In genomic region chr11:100524987-100525630, GRCm38 (mm10) we compare ENCODE assay signal across 8 mouse cellular contexts. TPM values are rescaled to one million over a fixed set of nuclear protein-coding genes. Genes with fewer than 3 reads are reported as not detected.
DNase-seq lines count a peak whose midpoint lies in the region; ATAC-seq and TF ChIP-seq lines count a peak whose summit lies in the region.

No protein-coding gene starts in this region.

- H3K36me3 ChIP-seq in liver, adult 2 months (ENCODE audit: control insufficient read depth, insufficient read depth, low read length), result peaks cover 23% of the 10 kb centered on the region
- H3K36me3 ChIP-seq in hindbrain, embryonic 11.5 days (ENCODE audit: control insufficient read depth, insufficient read depth, low read length), result peaks cover 16% of the 10 kb centered on the region
- peaks cover 42% of the 10 kb centered on the region for H3K36me3 ChIP-seq in lung, embryonic 14.5 days (ENCODE audit: insufficient read depth)
- peaks cover 28% of the 10 kb centered on the region for H3K36me3 ChIP-seq in stomach, embryonic 15.5 days

- TF ChIP-seq POLR2A in liver, adult 2 months (IDR thresholded peaks at IDR 0.05; ENCODE audit: extremely low read depth, insufficient read depth, low read length), result no peak

- peak overlapping the region; percentile 92 for H3K4me2 ChIP-seq in hindbrain, embryonic 11.5 days (replicated peaks; ENCODE audit: low read depth, low read length)
- H3K4me2 ChIP-seq in lung, embryonic 14.5 days, result peak overlapping the region; percentile 95
- peak overlapping the region; percentile 75 for H3K4me2 ChIP-seq in stomach, embryonic 15.5 days

- no peak for DNase-seq in liver, adult 2 months (ENCODE audit: extremely low read depth, low read depth, low spot score)
- no peak for DNase-seq in liver
- no peak for DNase-seq in hindbrain, embryonic 11.5 days (ENCODE audit: low spot score)
- peak; percentile 36 for DNase-seq in lung, embryonic 14.5 days
- no peak for DNase-seq in right cerebral cortex, adult 2 months (ENCODE audit: low spot score in 2 of 2)
- DNase-seq in spleen, postnatal 4 days (ENCODE audit: low spot score in 2 of 2), result no peak
- no peak for DNase-seq in cerebellum, adult 11-12 months

- H3K4me1 ChIP-seq in liver, adult 2 months (ENCODE audit: control insufficient read depth, insufficient read depth, low read length), result peaks cover 44% of the 10 kb centered on the region
- peaks cover 10% of the 10 kb centered on the region for H3K4me1 ChIP-seq in hindbrain, embryonic 11.5 days (replicated peaks; ENCODE audit: control insufficient read depth, insufficient read depth, low read length)
- peaks cover 16% of the 10 kb centered on the region; the same call in 1 of the 2 replicates for H3K4me1 ChIP-seq in lung, embryonic 14.5 days (ENCODE audit: insufficient read depth)
- H3K4me1 ChIP-seq in stomach, embryonic 15.5 days, result peaks cover 10% of the 10 kb centered on the region

- peak overlapping the region; percentile 9; the same call in 1 of the 2 replicates for H3K4me3 ChIP-seq in liver, adult 2 months (ENCODE audit: insufficient read depth, low read depth, low read length)
- H3K4me3 ChIP-seq in hindbrain, embryonic 11.5 days (ENCODE audit: low read depth, low read length), result peak overlapping the region; percentile 92
- peak overlapping the region; percentile 78 for H3K4me3 ChIP-seq in lung, embryonic 14.5 days (ENCODE audit: low read depth, low read length)
- H3K4me3 ChIP-seq in stomach, embryonic 15.5 days (replicated peaks), result peak overlapping the region; percentile 83

- peaks cover 20% of the 10 kb centered on the region; the same call in 1 of the 2 replicates for H3K79me2 ChIP-seq in liver, adult 2 months (ENCODE audit: control insufficient read depth, insufficient read depth, low read length)

- ATAC-seq in hindbrain, embryonic 11.5 days (ENCODE audit: low FRiP score), result no peak
- ATAC-seq in lung, embryonic 14.5 days (ENCODE audit: insufficient read depth), result no peak
- no peak for ATAC-seq in stomach, embryonic 15.5 days (ENCODE audit: insufficient read depth, low FRiP score, low read depth)

- H3K27me3 ChIP-seq in liver, adult 2 months (ENCODE audit: control insufficient read depth, insufficient read depth, low read length), result no peaks in the 10 kb centered on the region
- H3K27me3 ChIP-seq in hindbrain, embryonic 11.5 days (ENCODE audit: control insufficient read depth, insufficient read depth, low read length), result no peaks in the 10 kb centered on the region
- H3K27me3 ChIP-seq in lung, embryonic 14.5 days (ENCODE audit: insufficient read depth, low read length), result no peaks in the 10 kb centered on the region
- H3K27me3 ChIP-seq in stomach, embryonic 15.5 days (replicated peaks), result no peaks in the 10 kb centered on the region

- 0 out of 2 replicates have a peak overlapping the region, but pooled peaks have one; percentile 3 for H3K27ac ChIP-seq in liver, adult 2 months (replicated peaks; ENCODE audit: insufficient read depth, low read depth, low read length)
- H3K27ac ChIP-seq in hindbrain, embryonic 11.5 days (ENCODE audit: low read depth, low read length), result no peak overlapping the region
- H3K27ac ChIP-seq in lung, embryonic 14.5 days (ENCODE audit: low read depth), result peak overlapping the region; percentile 38
- peak overlapping the region; percentile 23 for H3K27ac ChIP-seq in stomach, embryonic 15.5 days

- no peaks in the 10 kb centered on the region for H3K9me3 ChIP-seq in hindbrain, embryonic 11.5 days (ENCODE audit: control insufficient read depth, low read length)
- H3K9me3 ChIP-seq in lung, embryonic 14.5 days (ENCODE audit: low read depth, low read length), result no peaks in the 10 kb centered on the region
- no peaks in the 10 kb centered on the region for H3K9me3 ChIP-seq in stomach, embryonic 15.5 days

- H3K9ac ChIP-seq in liver, adult 2 months (ENCODE audit: low read depth, low read length), result peak overlapping the region; percentile 44
- H3K9ac ChIP-seq in hindbrain, embryonic 11.5 days (ENCODE audit: low read depth, low read length), result peak overlapping the region; percentile 94
- peak overlapping the region; percentile 17 for H3K9ac ChIP-seq in lung, embryonic 14.5 days
- H3K9ac ChIP-seq in stomach, embryonic 15.5 days, result no peak overlapping the region

- no peak for TF ChIP-seq CTCF in liver, adult 2 months (IDR thresholded peaks at IDR 0.05; ENCODE audit: low read depth, low read length)
- TF ChIP-seq CTCF in lung, embryonic 14.5 days (IDR thresholded peaks at IDR 0.05; ENCODE audit: low read depth), result no peak

- WGBS in liver, adult 2 months, result 59% methylated on average over 11 of the region's 11 CpGs
- 50% methylated on average over 11 of the region's 11 CpGs for WGBS in hindbrain, embryonic 11.5 days
- WGBS in lung, embryonic 14.5 days, result 38% methylated on average over 11 of the region's 11 CpGs
- 40% methylated on average over 11 of the region's 11 CpGs for WGBS in stomach, embryonic 15.5 days

RNA-seq across cellular contexts. Expression of gene Acly, which starts 2.7 kb away (rescaled TPM):
- 205 and 272 TPM in 2 replicates for total RNA-seq in liver, adult 2 months (2014; rRNA removed)
- 118 and 124 TPM in 2 replicates for polyA plus RNA-seq in liver, adult 2 months (2012; rRNA removed)
- 259 and 306 TPM in 2 replicates for polyA plus RNA-seq in hindbrain, embryonic 11.5 days (2014; fragmentation: Nextera tagmentation; extraction: Ambion mirVana)
- polyA plus RNA-seq in lung, embryonic 14.5 days (2014; fragmentation: Nextera tagmentation; extraction: Ambion mirVana), result 140 and 146 TPM in 2 replicates
- polyA plus RNA-seq in stomach, embryonic 15.5 days (2015; fragmentation: Nextera tagmentation; extraction: Ambion mirVana), result 153 and 180 TPM in 2 replicates

RNA-seq across cellular contexts. Expression of gene Ttc25, which starts 20.3 kb away (rescaled TPM):
- 0.28 and 0.40 TPM in 2 replicates for total RNA-seq in liver, adult 2 months (2014; rRNA removed)
- polyA plus RNA-seq in liver, adult 2 months (2012; rRNA removed), result 0.04 and 0.05 TPM in 2 replicates
- 2.6 and 2.8 TPM in 2 replicates for polyA plus RNA-seq in hindbrain, embryonic 11.5 days (2014; fragmentation: Nextera tagmentation; extraction: Ambion mirVana)
- 0.74 and 0.87 TPM in 2 replicates for polyA plus RNA-seq in lung, embryonic 14.5 days (2014; fragmentation: Nextera tagmentation; extraction: Ambion mirVana)
- 0.24 and 0.37 TPM in 2 replicates for polyA plus RNA-seq in stomach, embryonic 15.5 days (2015; fragmentation: Nextera tagmentation; extraction: Ambion mirVana)

RNA-seq across cellular contexts. Expression of gene Cnp, which starts 49.6 kb away (rescaled TPM):
- total RNA-seq in liver, adult 2 months (2014; rRNA removed), result 10.1 and 11.6 TPM in 2 replicates
- polyA plus RNA-seq in liver, adult 2 months (2012; rRNA removed), result 11.0 and 17.3 TPM in 2 replicates
- polyA plus RNA-seq in hindbrain, embryonic 11.5 days (2014; fragmentation: Nextera tagmentation; extraction: Ambion mirVana), result 17.4 and 17.8 TPM in 2 replicates
- 24.4 and 25.4 TPM in 2 replicates for polyA plus RNA-seq in lung, embryonic 14.5 days (2014; fragmentation: Nextera tagmentation; extraction: Ambion mirVana)
- 35.3 and 42.7 TPM in 2 replicates for polyA plus RNA-seq in stomach, embryonic 15.5 days (2015; fragmentation: Nextera tagmentation; extraction: Ambion mirVana)

RNA-seq across cellular contexts. Expression of gene Klhl11, which starts 52.6 kb away (rescaled TPM):
- 6.9 and 7.6 TPM in 2 replicates for total RNA-seq in liver, adult 2 months (2014; rRNA removed)
- 1.1 and 1.6 TPM in 2 replicates for polyA plus RNA-seq in liver, adult 2 months (2012; rRNA removed)
- polyA plus RNA-seq in hindbrain, embryonic 11.5 days (2014; fragmentation: Nextera tagmentation; extraction: Ambion mirVana), result 13.8 and 14.9 TPM in 2 replicates
- 10.9 and 12.3 TPM in 2 replicates for polyA plus RNA-seq in lung, embryonic 14.5 days (2014; fragmentation: Nextera tagmentation; extraction: Ambion mirVana)
- 7.4 and 8.1 TPM in 2 replicates for polyA plus RNA-seq in stomach, embryonic 15.5 days (2015; fragmentation: Nextera tagmentation; extraction: Ambion mirVana)

Comparison
In these comparisons a context has a peak if more than half of its experiments do, and no peak if none do; other contexts are left out.
1. H3K4me3 ChIP-seq: peak in every context shown above with its lines; median percentile 92 in hindbrain, embryonic 11.5 days; 83 in stomach, embryonic 15.5 days; 78 in lung, embryonic 14.5 days; 9 in liver, adult 2 months.